Mouse (Mus musculus) embryo, embryonic 11 days (tissue): ENCODE results near the gene Prr3.
"Not testable (repeated sequence)": the region's sequence is repeated elsewhere in the genome, so short reads cannot be mapped to it uniquely, and the experiment has no call there.

Experiments used
- DNase-seq: peaks from one replicate; pipeline ENCODE4 v3.0.0-alpha.2; 2015

The Prr3 gene

DNA sequence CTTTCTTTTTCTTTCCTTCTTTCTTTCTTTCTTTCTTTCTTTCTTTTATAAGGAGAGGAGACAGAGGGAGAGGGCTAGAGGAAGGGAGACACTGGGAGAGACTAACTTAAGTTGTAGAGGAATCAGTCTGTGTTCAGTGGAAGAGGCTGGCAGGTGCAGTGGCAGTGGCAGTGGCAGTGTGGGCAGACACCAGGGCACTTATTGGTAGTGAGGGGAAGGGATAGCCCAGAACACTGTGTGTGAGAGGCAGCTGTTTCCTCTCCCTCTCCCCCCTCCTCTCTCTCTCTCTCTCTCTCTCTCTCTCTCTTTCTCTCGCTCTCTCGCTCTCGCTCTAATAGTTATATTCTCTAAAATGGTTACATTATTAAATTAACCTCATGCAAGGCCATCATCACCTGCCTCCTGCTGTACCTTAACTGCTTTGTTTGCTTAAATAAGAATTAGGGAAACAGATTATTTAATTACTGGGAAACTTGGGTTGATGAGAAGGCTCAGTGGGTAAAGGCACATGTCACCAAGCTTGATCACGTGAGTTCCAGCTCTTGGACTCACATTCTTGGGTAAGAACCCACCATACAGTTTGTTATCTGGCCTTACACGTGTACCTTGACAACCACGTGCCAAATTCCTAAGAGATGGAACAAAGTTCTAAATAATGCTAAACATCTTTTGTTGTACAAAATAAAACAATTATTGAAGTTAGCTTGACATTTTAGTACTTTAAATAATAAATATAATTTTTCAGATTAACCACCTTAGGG lies 18.7 kb upstream of the Prr3 start:
- no peak for DNase-seq

- DNase-seq, result no peak
Measured at GRCm38 (mm10) chr17:35997713-35998510, 17.9 kb upstream of the Prr3 start.

DNA sequence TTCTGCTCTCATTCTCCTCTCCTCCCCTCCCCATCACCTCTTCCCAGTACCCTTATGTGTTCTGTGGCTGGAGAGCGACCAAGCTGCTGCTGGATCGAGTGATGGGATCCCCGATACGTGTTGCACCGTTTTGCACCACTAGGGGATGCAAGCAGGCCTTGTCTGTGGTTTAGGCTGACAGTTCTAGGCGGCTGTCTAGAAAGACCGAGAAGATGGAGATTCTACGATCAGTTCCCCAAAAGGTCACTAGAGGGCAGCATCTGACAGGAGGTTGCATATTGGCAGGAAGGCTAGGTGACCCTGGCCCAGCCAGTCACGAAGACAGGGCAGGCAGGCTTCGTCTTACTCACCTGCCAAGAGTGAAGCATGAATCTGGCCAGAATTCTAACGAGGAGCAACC lies 16.9 kb upstream of the Prr3 start:
- DNase-seq, result peak; percentile 93

GRCm38 (mm10) chr17:35994879-35995240 lies 14.8 kb upstream of the Prr3 start:
- peak; percentile 34 for DNase-seq

GRCm38 (mm10) chr17:35994175-35994878 lies 14.3 kb upstream of the Prr3 start:
- DNase-seq, result peak; percentile 90

DNA sequence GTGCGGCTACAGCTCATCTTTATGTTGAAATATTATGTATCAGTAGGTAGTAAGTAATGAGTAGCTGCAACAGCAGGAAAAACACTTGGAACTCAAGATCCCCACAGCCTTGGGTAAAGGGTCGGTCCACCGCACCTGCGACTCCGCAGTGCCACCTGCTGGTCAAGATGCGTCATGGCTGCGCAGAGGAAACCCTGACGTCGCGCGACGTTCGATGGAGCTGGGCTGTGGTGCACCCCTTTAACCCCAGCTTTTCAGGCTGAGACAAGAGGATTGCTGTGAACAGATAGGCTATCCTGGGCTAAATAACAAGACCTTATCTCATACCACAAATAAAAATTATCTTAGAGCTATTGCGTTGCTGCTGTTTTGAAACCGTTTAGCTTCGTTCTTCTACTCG lies 13.6 kb upstream of the Prr3 start:
- peak; percentile 89 for DNase-seq

DNA sequence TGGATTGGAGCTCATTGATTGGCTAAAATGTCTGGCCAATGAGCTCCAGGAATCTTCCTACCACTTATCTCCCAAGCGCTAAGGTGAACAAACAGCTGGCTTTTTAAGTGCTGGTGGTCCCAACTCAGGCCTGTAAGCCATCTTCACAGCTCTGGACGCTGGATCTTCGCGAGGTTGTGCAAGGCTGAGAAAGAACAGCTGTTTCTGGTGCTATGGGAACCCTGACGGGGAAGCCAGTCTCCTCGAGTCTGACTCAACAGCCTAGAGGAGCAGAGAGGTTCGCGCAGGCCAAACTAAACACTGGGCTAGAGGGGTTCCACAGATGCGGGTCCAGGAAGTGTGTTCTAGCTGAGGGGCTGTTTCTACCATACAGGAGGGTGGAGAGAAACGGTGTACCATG lies 11.7 kb upstream of the Prr3 start:
- DNase-seq, result no peak

DNA sequence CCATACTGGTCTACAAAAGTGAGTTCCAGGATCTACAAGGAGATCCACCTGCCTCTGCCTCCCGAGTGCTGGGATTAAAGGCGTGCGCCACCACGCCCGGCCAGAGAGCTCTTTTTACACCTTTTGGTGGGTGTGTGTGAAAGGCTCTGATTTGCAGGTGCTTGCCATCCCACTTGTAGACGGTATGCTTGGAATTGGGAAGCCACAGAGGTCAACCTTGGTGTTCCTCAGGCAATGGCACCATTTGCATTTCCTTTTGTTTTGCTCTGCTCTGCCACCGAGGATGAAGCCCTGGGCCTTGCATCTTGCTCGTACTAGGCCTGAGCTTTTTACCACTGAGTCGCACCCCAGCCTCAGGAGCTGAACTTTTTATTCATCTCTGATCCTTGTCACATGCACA lies 1.7 kb upstream of the Prr3 start:
- DNase-seq, result no peak

- DNase-seq, result peak; percentile 64
Measured at GRCm38 (mm10) chr17:35980363-35980754, 323 bp upstream of the Prr3 start.

DNA sequence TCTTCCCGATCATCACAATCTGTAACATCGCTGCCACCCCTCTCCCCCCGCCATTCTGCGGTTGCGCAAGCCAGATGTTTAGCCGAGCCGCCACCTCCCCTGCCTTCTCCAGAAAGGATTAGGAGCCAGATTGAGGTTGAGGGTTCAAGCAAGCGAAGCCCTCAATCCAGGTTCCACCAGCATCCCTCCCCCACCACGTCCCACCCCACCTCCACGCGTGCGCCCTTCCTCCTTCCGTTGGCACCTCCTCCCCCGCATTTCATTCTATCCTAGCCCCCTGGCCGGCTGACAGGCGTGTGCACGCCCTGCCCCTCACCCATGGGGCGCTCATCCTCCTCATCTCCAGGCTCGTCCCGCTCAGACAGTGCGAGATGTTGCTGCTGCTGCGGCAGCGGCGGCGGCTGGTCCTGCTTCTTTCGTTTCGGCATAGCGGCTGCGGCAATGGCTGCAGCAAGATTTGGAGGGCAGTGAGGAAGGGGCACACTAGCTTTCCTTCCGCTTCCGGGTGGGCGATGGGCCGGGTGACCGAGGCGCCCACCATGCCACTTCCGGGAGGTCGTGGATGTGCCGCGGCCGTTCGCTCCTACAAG lies 1.1 kb downstream of the Prr3 start:
- DNase-seq, result peak; percentile 91

- DNase-seq, result no peak
Measured at GRCm38 (mm10) chr17:35972131-35972530, 7.9 kb downstream of the Prr3 start.

- peak; percentile 99 for DNase-seq
Measured at GRCm38 (mm10) chr17:35969418-35970389, 10.3 kb downstream of the Prr3 start, which contains the start of gene Abcf1. Abcf1 (minus strand) TSS chr17:35969761.

GRCm38 (mm10) chr17:35967621-35968020 lies 12.4 kb downstream of the Prr3 start:
- no peak for DNase-seq

DNA sequence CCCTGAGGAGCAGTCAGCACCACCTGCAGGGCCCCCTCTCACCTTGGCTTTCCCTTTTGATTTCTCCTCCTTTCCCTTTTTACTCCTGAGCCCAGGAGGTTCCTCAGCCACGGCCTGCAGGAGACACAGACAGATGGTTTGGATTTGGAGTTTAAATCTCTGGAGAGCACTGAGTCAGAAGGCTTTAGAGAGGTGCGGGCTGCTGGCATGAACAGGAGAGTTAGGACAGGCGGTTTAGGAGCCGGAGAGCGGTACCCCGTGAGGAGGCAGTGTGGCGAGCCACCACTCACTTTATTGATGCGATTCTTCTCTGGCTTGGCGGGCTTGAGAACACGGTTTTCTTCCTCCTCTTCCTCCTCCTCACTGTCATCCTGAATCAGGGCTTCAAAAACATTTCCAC lies 16.8 kb downstream of the Prr3 start:
- DNase-seq, result no peak

- DNase-seq, result no peak
Measured at GRCm38 (mm10) chr17:35958533-35959223, 21.4 kb downstream of the Prr3 start.

- no peak for DNase-seq
Measured at GRCm38 (mm10) chr17:35954665-35955064, 25.4 kb downstream of the Prr3 start.

DNA sequence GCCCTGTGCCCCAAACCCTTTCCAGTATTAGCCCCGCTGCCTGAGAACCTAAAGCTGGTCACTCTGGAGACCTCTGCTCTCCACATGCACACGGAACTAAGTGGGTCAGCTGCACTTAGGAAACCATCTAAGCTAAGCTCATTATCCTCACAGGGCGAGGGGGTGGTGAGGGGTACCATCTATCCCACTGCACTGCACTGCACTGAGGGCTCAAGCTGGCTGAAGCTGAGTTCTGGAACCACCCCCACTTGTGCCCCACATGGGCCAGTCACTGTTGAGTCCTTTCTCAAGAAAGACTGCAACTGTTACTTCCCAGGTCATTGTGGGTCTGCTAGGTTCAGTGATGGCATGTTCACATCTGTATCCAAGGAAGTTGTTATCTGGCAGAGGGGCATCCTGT lies 27.5 kb downstream of the Prr3 start:
- not testable (repeated sequence) for DNase-seq

GRCm38 (mm10) chr17:35950946-35951345 lies 29.1 kb downstream of the Prr3 start:
- DNase-seq, result not testable (repeated sequence)

DNA sequence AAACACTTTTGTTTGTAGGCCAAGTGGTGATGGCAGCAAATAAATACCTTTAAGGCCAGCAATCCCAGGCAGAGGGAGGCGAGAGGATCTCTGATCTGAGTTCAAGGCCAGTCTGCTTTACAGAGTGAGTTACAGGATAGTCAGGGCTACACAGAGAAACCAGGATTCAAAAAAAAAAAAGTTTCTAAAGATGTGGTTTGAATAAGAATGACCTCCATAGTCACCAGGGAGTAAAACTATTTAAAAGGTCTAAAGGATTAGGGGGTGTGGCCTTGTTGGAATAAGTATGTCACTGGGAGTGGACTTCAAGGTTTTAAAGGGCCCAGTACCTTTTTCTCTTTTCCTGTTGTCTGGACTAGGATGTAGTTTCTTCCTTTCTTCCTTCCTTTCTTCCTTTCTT lies 40.1 kb downstream of the Prr3 start:
- DNase-seq, result no peak

DNA sequence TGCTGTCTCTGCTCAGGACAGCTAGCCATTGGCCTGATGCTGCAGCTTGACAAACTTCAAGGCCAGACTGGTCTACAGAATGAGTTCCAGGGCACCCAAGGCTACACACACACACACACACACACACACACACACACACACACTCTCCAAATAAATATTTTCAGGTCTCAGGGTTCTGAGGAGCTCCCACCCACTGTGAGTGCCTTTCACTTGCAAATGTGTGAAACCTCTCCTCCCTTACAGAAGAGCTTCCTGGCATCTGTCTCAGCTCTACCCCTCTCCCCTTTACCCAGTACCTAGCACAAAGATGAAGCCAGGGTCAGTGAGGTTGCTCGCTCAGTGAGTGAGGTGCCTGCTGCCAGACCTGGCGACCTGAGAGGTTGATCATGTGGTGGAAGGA lies 40.9 kb downstream of the Prr3 start:
- no peak for DNase-seq

DNA sequence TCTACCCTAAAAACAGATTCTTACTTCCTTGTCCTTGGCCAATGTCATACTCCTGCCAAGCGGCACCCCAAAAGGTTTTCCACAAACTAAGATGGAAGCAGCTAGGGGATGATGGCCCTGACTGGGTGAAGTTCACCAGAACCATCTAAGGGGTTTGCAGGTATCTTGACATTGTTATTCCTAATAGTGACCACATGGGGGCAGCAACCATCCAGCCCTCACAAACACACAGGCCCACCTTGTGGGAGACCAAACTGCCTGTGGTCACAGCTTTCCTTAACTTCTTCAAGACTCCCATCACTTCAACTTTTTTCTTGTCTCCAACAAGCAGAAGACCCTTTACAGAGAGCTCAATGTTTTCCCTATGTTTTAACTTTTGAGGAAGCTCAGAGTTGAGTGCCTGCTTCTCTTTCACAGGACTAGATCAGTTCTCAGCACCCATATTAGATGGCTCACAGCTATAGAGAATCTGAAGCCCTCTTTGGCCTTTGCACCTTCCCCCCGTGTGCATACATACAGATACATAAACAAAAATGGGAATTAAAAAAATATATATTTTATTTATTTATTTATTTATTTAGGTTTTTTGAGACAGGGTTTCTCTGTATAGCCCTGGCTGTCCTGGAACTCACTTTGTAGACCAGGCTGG lies 42.2 kb downstream of the Prr3 start:
- DNase-seq, result peak; percentile 63
